Mouse (Mus musculus) thymus, adult 2 months (tissue): ENCODE measurements around the gene E130218I03Rik. TPM values are rescaled to one million over a fixed set of nuclear protein-coding genes. Genes with fewer than 3 reads are reported as not detected.

Source experiments
- DNase-seq: peaks from one replicate; pipeline ENCODE4 v3.0.0; 2021
- H3K27ac ChIP-seq: fragments of 200-500 bp; 2 replicates; pipeline ENCODE4 v1.5.1; 2012; ENCODE audit warnings: low read length, control low read depth; ENCODE audit not compliant: control insufficient read depth, insufficient read depth
- H3K27me3 ChIP-seq: fragments of 200-500 bp; 2 replicates; pipeline ENCODE4 v1.6.1; 2012; ENCODE audit warnings: mild to moderate bottlenecking, low read length, moderate library complexity, mixed read lengths; ENCODE audit not compliant: control insufficient read depth, insufficient read depth
- H3K36me3 ChIP-seq: fragments of 200-500 bp; 2 replicates; pipeline ENCODE4 v1.6.1; 2012; ENCODE audit warnings: mild to moderate bottlenecking, low read length, moderate library complexity; ENCODE audit not compliant: control insufficient read depth, insufficient read depth
- H3K4me1 ChIP-seq: fragments of 200-500 bp; replicated peaks from 2 replicates; pipeline ENCODE4 v1.6.1; 2012; ENCODE audit warnings: low read length; ENCODE audit not compliant: control insufficient read depth, insufficient read depth
- H3K4me3 ChIP-seq: fragments of 200-500 bp; 2 replicates; pipeline ENCODE4 v1.5.1; 2012; ENCODE audit warnings: mild to moderate bottlenecking, low read length, control low read depth, moderate library complexity; ENCODE audit not compliant: control insufficient read depth, insufficient read depth
- CTCF ChIP-seq: fragments of 200-500 bp; IDR thresholded peaks from 2 replicates; pipeline ENCODE4 v1.5.1; 2012; ENCODE audit warnings: mild to moderate bottlenecking, control low read depth, low read length, moderate library complexity, borderline replicate concordance; ENCODE audit not compliant: control insufficient read depth, poor library complexity, insufficient read depth; ENCODE audit errors: extremely low read depth
- POLR2A ChIP-seq: fragments of 200-500 bp; IDR thresholded peaks from 2 replicates; pipeline ENCODE4 v1.6.1; 2012; ENCODE audit warnings: mild to moderate bottlenecking, low read length, control low read depth, moderate library complexity; ENCODE audit not compliant: control insufficient read depth, poor library complexity, insufficient read depth; ENCODE audit errors: extremely low read depth
- WGBS: fragments of 180-500 bp; shearing (Covaris S2); methylation state at CpG from one replicate; pipeline ENCODE4 v1.1.7; 2018; 5-methylcytosine and 5-hydroxymethylcytosine counted together
- polyA plus RNA-seq: library from polyadenylated mRNA; depleted of rRNA; stranded (reverse); fragments of >200 nt; gene quantifications from 2 replicates; pipeline ENCODE4 v1.2.3, GENCODE M21; 2012

The E130218I03Rik gene
- polyA plus RNA-seq, 1 experiment: not detected

DNA sequence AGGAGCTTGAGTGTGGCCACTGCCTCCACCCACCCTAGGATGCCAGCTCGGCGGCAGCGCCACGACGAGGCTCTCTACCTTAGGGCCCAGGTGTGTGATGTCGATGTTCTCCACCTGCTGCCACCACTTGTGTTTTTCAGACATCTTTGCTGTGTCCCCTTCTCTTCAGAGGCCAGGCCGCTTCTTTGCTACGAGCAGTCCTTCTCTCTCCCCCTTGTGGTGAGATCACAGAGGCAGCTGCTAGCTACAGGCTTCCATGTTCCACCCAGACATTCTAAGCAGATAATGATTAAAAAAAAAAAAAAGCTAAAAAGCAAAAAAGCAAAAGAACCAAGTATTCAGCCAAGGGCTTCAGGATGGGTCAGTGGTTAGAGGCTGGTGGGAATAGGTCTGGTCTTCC, 16.3 kb upstream of the E130218I03Rik start, which contains the start of gene Catsper4:
Gene Catsper4 (minus strand): TSS at position 190 of the 400 bp plus-strand sequence.
- H3K27me3 ChIP-seq: no peaks in the 10 kb centered on the region
- DNase-seq: no peak
- no peaks in the 10 kb centered on the region for H3K36me3 ChIP-seq
- H3K27ac ChIP-seq: no peak within 1 kb of the TSS
- no peaks in the 10 kb centered on the region for H3K4me1 ChIP-seq
- TF ChIP-seq POLR2A (no peak), CTCF (no peak)
- no peak within 1 kb of the TSS for H3K4me3 ChIP-seq
- 73% methylated on average over 8 of the region's 8 CpGs for WGBS

DNA sequence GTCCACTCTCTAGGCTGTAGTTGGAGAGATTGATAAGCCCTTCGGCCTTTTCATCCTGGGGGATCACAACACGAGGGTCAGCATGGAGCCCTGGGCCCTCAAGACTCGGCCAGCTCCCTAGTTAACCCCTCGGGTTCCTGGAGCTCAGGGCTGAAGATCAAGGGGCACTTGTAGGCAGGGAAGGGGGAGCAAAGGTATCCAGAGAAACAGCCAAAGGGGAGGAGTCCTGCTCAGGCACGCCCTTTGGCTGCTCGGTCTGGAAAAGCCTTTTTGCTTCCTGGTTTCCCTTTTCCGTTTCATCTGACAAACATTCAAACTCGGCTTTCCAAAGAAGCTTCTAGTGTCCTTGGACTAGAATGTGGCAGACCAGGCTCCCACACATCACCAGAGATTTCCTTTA, 13.0 kb upstream of the E130218I03Rik start:
- no peak overlapping the region for H3K27ac ChIP-seq
- WGBS: 76% methylated on average over 8 of the region's 8 CpGs

DNA sequence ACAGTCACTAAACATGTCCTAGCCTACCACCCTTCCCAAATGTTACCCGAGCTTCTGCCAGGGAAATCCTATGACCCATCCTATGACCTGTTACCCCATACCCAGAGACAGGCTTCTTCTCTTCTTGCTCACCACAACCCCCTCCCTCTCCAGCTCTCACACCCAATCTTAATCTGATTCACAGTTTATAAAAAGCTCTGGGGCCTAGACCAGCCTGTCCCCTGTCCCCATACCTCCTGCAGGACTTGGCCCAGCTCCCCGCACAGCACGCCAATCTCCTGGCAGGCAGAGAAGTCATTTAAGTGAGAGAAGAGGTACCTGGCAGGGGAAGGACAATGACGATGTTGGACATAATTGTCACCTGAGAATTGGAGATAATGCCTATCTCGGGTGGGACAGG, 8.6 kb upstream of the E130218I03Rik start:
- Histone ChIP-seq H3K27me3 (no peaks in the 10 kb centered on the region), H3K27ac (no peak overlapping the region), H3K36me3 (no peaks in the 10 kb centered on the region), H3K4me3 (no peak overlapping the region), H3K4me1 (no peaks in the 10 kb centered on the region)
- no peak for TF ChIP-seq CTCF
- no peak for TF ChIP-seq POLR2A
- WGBS: 92% methylated on average over 5 of the region's 5 CpGs
- DNase-seq: no peak

More for the DNA sequence above, 13.0 kb upstream of the E130218I03Rik start:
- DNase-seq: no peak
- H3K27me3 ChIP-seq: no peaks in the 10 kb centered on the region
- TF ChIP-seq POLR2A (no peak), CTCF (no peak)
- no peaks in the 10 kb centered on the region for H3K36me3 ChIP-seq
- no peak overlapping the region for H3K4me3 ChIP-seq
- H3K4me1 ChIP-seq: no peaks in the 10 kb centered on the region

DNA sequence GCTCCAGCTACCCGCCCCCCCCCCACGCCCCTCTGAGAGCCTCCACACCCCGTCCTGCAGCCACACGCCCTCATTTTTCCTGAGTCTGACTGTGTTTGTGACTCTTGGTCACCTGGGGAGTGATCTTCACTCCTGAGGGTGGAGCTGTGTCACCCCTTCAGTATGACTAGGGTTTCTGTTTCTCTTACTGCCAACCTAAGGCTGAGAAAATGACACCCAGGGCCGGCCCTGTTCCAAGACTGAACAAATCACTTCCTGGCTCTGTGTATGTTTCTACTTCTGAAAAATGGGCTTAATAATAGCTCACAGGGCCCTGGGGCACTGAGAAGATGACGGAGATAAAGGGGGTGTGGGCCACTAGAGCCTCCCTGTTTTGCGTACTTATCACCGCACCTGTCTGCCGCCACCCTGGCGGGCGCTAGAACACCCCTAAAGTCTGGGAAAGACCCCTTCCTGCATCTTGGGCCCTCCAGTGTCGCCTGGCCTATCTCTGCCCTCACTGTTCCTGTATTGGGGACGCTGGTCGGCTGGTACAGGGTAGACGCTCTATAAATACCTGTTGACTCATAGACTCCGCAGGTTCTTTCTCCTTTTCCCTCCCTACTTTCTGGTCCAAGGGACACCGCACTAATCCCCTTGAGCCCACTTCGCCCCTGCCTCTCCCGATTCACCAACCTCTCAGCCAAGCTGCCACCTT, 5.7 kb upstream of the E130218I03Rik start:
- DNase-seq: no peak
- 84% methylated on average over 19 of the region's 19 CpGs for WGBS
- no peak overlapping the region for H3K27ac ChIP-seq
- no peaks in the 10 kb centered on the region for H3K27me3 ChIP-seq
- H3K4me1 ChIP-seq: no peaks in the 10 kb centered on the region
- no peak for TF ChIP-seq CTCF
- TF ChIP-seq POLR2A: no peak
- H3K4me3 ChIP-seq: peak overlapping the region; percentile 19
- H3K36me3 ChIP-seq: no peaks in the 10 kb centered on the region

DNA sequence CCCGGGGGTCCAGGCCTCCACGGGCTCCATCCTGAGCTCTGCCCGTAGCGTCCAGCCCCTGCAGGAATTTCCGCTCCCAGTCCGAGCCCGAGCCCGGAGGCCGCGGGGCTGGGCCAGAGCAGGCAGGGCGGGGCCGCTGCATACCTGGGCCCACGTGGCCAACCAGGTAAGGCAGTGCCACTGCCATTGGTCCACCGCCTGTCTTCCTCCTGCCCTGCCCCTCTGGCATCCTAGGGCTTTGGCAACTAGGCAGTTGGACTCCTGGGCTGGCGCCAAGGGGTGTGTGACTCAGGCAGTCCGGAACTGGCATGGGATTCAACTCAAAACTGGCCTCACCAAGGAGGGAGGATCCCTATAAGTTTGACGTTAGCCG, 5.2 kb upstream of the E130218I03Rik start, which contains the start of gene Cnksr1:
Gene Cnksr1 (minus strand): TSS at position 121 of the 373 bp plus-strand sequence.
- Histone ChIP-seq H3K27me3 (no peaks in the 10 kb centered on the region), H3K4me3 (peak within 1 kb of the TSS; percentile 19), H3K27ac (no peak within 1 kb of the TSS), H3K4me1 (no peaks in the 10 kb centered on the region), H3K36me3 (no peaks in the 10 kb centered on the region)
- 38% methylated on average over 18 of the region's 18 CpGs for WGBS
- TF ChIP-seq POLR2A: no peak
- TF ChIP-seq CTCF: no peak
- DNase-seq: no peak

DNA sequence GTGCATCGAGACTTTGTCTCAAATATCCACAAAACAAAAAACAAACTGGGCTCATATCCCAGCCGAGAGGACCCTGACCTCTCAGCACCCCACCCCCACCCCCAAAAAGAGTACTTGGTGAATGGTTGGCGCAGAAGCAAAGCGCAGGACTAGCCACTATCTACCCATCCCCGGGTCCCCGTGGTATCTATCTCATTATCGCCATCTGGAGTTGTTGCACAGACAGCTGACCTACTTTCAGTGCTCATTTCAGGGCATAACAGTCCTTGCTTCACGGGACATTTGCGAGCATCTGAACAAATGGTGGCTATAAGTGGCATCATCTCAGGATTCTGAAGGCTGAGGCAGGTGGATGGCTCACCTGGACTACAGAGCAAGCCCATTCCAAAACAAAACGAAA, 4.8 kb upstream of the E130218I03Rik start:
- DNase-seq: no peak
- Histone ChIP-seq H3K27me3 (no peaks in the 10 kb centered on the region), H3K4me3 (no peak overlapping the region), H3K36me3 (no peaks in the 10 kb centered on the region), H3K4me1 (no peaks in the 10 kb centered on the region), H3K27ac (no peak overlapping the region)
- WGBS: 29% methylated on average over 10 of the region's 10 CpGs
- TF ChIP-seq CTCF (no peak), POLR2A (no peak)
